Mouse (Mus musculus): ENCODE results near the gene Phospho1.

Gene Phospho1

GRCm38 (mm10) chr11:95814101-95814500 is 10.2 kb upstream of the Phospho1 start:
- DNase-seq, result no peak

GRCm38 (mm10) chr11:95814857-95815256 is 9.4 kb upstream of the Phospho1 start:
- no peak for DNase-seq

GRCm38 (mm10) chr11:95815412-95815811 is 8.9 kb upstream of the Phospho1 start:
- DNase-seq, result no peak

GRCm38 (mm10) chr11:95819138-95819537 is 5.2 kb upstream of the Phospho1 start:
- DNase-seq, result no peak

GRCm38 (mm10) chr11:95821511-95821910 is 2.8 kb upstream of the Phospho1 start:
- DNase-seq, result no peak

GRCm38 (mm10) chr11:95822437-95822836 is 1.9 kb upstream of the Phospho1 start:
- no peak for DNase-seq

GRCm38 (mm10) chr11:95824877-95825243 is 561 bp downstream of the Phospho1 start:
- peak; percentile 83 for DNase-seq

GRCm38 (mm10) chr11:95825625-95826024 is 1.3 kb downstream of the Phospho1 start:
- no peak for DNase-seq

- no peak for DNase-seq
Measured at GRCm38 (mm10) chr11:95826317-95827167, 2.2 kb downstream of the Phospho1 start.

- DNase-seq, result no peak
Measured at GRCm38 (mm10) chr11:95827168-95827447, 2.8 kb downstream of the Phospho1 start.

- DNase-seq, result peak; percentile 81
Measured at GRCm38 (mm10) chr11:95827464-95828085, 3.3 kb downstream of the Phospho1 start.

- no peak for DNase-seq
Measured at GRCm38 (mm10) chr11:95828181-95828964, 4.1 kb downstream of the Phospho1 start.

- DNase-seq, result no peak
Measured at GRCm38 (mm10) chr11:95829526-95830050, 5.3 kb downstream of the Phospho1 start.

- no peak for DNase-seq
Measured at GRCm38 (mm10) chr11:95830411-95831275, 6.3 kb downstream of the Phospho1 start.

GRCm38 (mm10) chr11:95831276-95831619 is 6.9 kb downstream of the Phospho1 start:
- DNase-seq, result no peak

GRCm38 (mm10) chr11:95831641-95832040 is 7.3 kb downstream of the Phospho1 start:
- no peak for DNase-seq

- no peak for DNase-seq
Measured at GRCm38 (mm10) chr11:95832129-95833005, 8.1 kb downstream of the Phospho1 start.

GRCm38 (mm10) chr11:95833006-95833570 is 8.8 kb downstream of the Phospho1 start:
- DNase-seq, result no peak

GRCm38 (mm10) chr11:95833631-95834142 is 9.4 kb downstream of the Phospho1 start:
- no peak for DNase-seq

GRCm38 (mm10) chr11:95834143-95834667 is 9.9 kb downstream of the Phospho1 start:
- DNase-seq, result no peak
